Mouse (Mus musculus) myocyte (in vitro differentiated cells): ENCODE measurements around the gene Clip1. TPM values are rescaled to one million over a fixed set of nuclear protein-coding genes. Genes with fewer than 3 reads are reported as not detected.

Experiments
- H3K27me3 ChIP-seq: one replicate; pipeline ENCODE4 v1.6.1; 2011; ENCODE audit not compliant: control insufficient read depth, insufficient read depth, insufficient read length
- H3K36me3 ChIP-seq: one replicate; pipeline ENCODE4 v1.6.1; 2011; ENCODE audit not compliant: control insufficient read depth, insufficient read depth
- H3K4me2 ChIP-seq: one replicate; pipeline ENCODE4 v1.6.1; 2011; ENCODE audit warnings: low read depth, control low read depth
- H3K4me3 ChIP-seq: one replicate; pipeline ENCODE4 v1.5.1; 2011; ENCODE audit warnings: mild to moderate bottlenecking, control low read depth, moderate library complexity
- H3K79me2 ChIP-seq: one replicate; pipeline ENCODE4 v1.6.1; 2011; ENCODE audit not compliant: control insufficient read depth, insufficient read depth
- H3ac ChIP-seq: one replicate; pipeline ENCODE4 v1.6.1; 2011; ENCODE audit not compliant: control insufficient read depth, insufficient read length
- CEBPB ChIP-seq: IDR thresholded peaks from 2 replicates; pipeline ENCODE4 v1.6.1; 2011; ENCODE audit warnings: mild to moderate bottlenecking, moderate library complexity; ENCODE audit not compliant: poor library complexity, insufficient read depth, severe bottlenecking
- E2F4 ChIP-seq: IDR thresholded peaks from one replicate; pipeline ENCODE4 v1.6.1; 2011; ENCODE audit warnings: mild to moderate bottlenecking, control low read depth, moderate library complexity; ENCODE audit not compliant: insufficient read depth
- MAX ChIP-seq: IDR thresholded peaks from one replicate; pipeline ENCODE4 v1.6.1; 2011; ENCODE audit warnings: low read depth, mild to moderate bottlenecking, control low read depth
- MYOD1 ChIP-seq, 3 experiments: IDR thresholded peaks; one replicate each; pipeline ENCODE4 v1.6.1; 2011; ENCODE audit warnings: control low read depth in 2 of 3, low read depth in 2 of 3, mild to moderate bottlenecking in 2 of 3, moderate library complexity in 1 of 3; ENCODE audit not compliant: insufficient read length in 2 of 3, control insufficient read depth in 1 of 3
- MYOG ChIP-seq, 3 experiments: IDR thresholded peaks; one replicate each; pipeline ENCODE4 v1.6.1; 2011; ENCODE audit warnings: control low read depth in 2 of 3, low read depth in 2 of 3, mild to moderate bottlenecking in 2 of 3; ENCODE audit not compliant: insufficient read length in 2 of 3, control insufficient read depth in 1 of 3, insufficient read depth in 1 of 3
- POLR2A ChIP-seq: IDR thresholded peaks from one replicate; pipeline ENCODE4 v1.6.1; 2011; ENCODE audit warnings: low read depth, mild to moderate bottlenecking, control low read depth, moderate library complexity; ENCODE audit not compliant: insufficient read length
- POLR2AphosphoS2 ChIP-seq: IDR thresholded peaks from one replicate; pipeline ENCODE4 v1.6.1; 2011; ENCODE audit warnings: low read depth, control low read depth; ENCODE audit not compliant: insufficient read length
- REST ChIP-seq: IDR thresholded peaks from one replicate; pipeline ENCODE4 v1.6.1; 2011; ENCODE audit warnings: mild to moderate bottlenecking, control low read depth, moderate library complexity; ENCODE audit not compliant: insufficient read depth, insufficient read length
- SRF ChIP-seq: IDR thresholded peaks from one replicate; pipeline ENCODE4 v1.6.1; 2011; ENCODE audit warnings: low read depth; ENCODE audit not compliant: control insufficient read depth, insufficient read length
- TCF12 ChIP-seq: IDR thresholded peaks from one replicate; pipeline ENCODE4 v1.6.1; 2011; ENCODE audit warnings: mild to moderate bottlenecking, control low read depth; ENCODE audit not compliant: poor library complexity, insufficient read depth, severe bottlenecking
- TCF3 ChIP-seq: IDR thresholded peaks from one replicate; pipeline ENCODE4 v1.6.1; 2011; ENCODE audit warnings: low read depth, control low read depth; ENCODE audit not compliant: insufficient read length
- USF1 ChIP-seq: IDR thresholded peaks from one replicate; pipeline ENCODE4 v1.6.1; 2011; ENCODE audit warnings: low read depth, mild to moderate bottlenecking, control low read depth, moderate library complexity
- polyA plus RNA-seq: library from polyadenylated mRNA; unstranded; fragments of >200 nt; fragmentation: generic; extraction: Trizol; gene quantifications from one replicate; pipeline ENCODE4 v1.2.1, GENCODE M21; 2012; ENCODE audit warnings: missing spikeins

The Clip1 gene
- polyA plus RNA-seq, 1 experiment, result 17.5 TPM

- Histone ChIP-seq H3K36me3 (peaks cover 37% of the 10 kb centered on the region), H3K4me3 (no peak overlapping the region), H3K27me3 (no peaks in the 10 kb centered on the region), H3K4me2 (no peak overlapping the region), H3ac (no peak overlapping the region), H3K79me2 (peaks cover 31% of the 10 kb centered on the region)
- TF ChIP-seq TCF12 (no peak), USF1 (no peak), MAX (no peak), REST (no peak), POLR2A (no peak), POLR2AphosphoS2 (no peak), E2F4 (no peak), MYOG (IDR thresholded peaks at IDR 0.05; ENCODE audit: control insufficient read depth in 1 of 3, insufficient read depth in 1 of 3, insufficient read length in 2 of 3, low read depth in 2 of 3) (no peak), SRF (no peak), CEBPB (no peak), TCF3 (no peak), MYOD1 (IDR thresholded peaks at IDR 0.05; ENCODE audit: control insufficient read depth in 1 of 3, insufficient read length in 2 of 3, low read depth in 2 of 3) (no peak)
Measured at GRCm38 (mm10) chr5:123714622-123715021, 30.2 kb upstream of the Clip1 start.

GRCm38 (mm10) chr5:123713782-123714181, 29.4 kb upstream of the Clip1 start:
- Histone ChIP-seq H3K4me3 (no peak overlapping the region), H3ac (no peak overlapping the region), H3K4me2 (no peak overlapping the region), H3K36me3 (peaks cover 44% of the 10 kb centered on the region), H3K79me2 (peaks cover 23% of the 10 kb centered on the region), H3K27me3 (no peaks in the 10 kb centered on the region)
- TF ChIP-seq MYOD1 (IDR thresholded peaks at IDR 0.05; ENCODE audit: control insufficient read depth in 1 of 3, insufficient read length in 2 of 3, low read depth in 2 of 3) (no peak), USF1 (no peak), TCF3 (no peak), TCF12 (no peak), REST (no peak), CEBPB (no peak), MAX (no peak), E2F4 (no peak), MYOG (IDR thresholded peaks at IDR 0.05; ENCODE audit: control insufficient read depth in 1 of 3, insufficient read depth in 1 of 3, insufficient read length in 2 of 3, low read depth in 2 of 3) (no peak), POLR2A (no peak)

- no peak overlapping the region for H3ac ChIP-seq
- TF ChIP-seq E2F4 (no peak), TCF12 (no peak), MAX (no peak)
Measured at GRCm38 (mm10) chr5:123709571-123709970, 25.2 kb upstream of the Clip1 start.

GRCm38 (mm10) chr5:123708598-123708997, 24.2 kb upstream of the Clip1 start:
- H3K36me3 ChIP-seq, result peaks cover 68% of the 10 kb centered on the region
- H3K4me3 ChIP-seq, result no peak overlapping the region
- no peak for TF ChIP-seq REST
- TF ChIP-seq E2F4, result no peak
- TF ChIP-seq USF1, result no peak
- no peak for TF ChIP-seq TCF12
- TF ChIP-seq MYOD1 (IDR thresholded peaks at IDR 0.05; ENCODE audit: control insufficient read depth in 1 of 3, insufficient read length in 2 of 3, low read depth in 2 of 3), result no peak
- TF ChIP-seq CEBPB, result no peak
- TF ChIP-seq MYOG (IDR thresholded peaks at IDR 0.05; ENCODE audit: control insufficient read depth in 1 of 3, insufficient read depth in 1 of 3, insufficient read length in 2 of 3, low read depth in 2 of 3), result no peak
- TF ChIP-seq POLR2A, result no peak
- no peak for TF ChIP-seq POLR2AphosphoS2
- no peak for TF ChIP-seq SRF
- no peak for TF ChIP-seq TCF3
- TF ChIP-seq MAX, result no peak
- no peaks in the 10 kb centered on the region for H3K27me3 ChIP-seq
- no peaks in the 10 kb centered on the region for H3K79me2 ChIP-seq
- H3K4me2 ChIP-seq, result no peak overlapping the region
- no peak overlapping the region for H3ac ChIP-seq

More at GRCm38 (mm10) chr5:123709571-123709970, 25.2 kb upstream of the Clip1 start:
- Histone ChIP-seq H3K4me2 (no peak overlapping the region), H3K4me3 (no peak overlapping the region), H3K27me3 (no peaks in the 10 kb centered on the region), H3K36me3 (peaks cover 71% of the 10 kb centered on the region), H3K79me2 (no peaks in the 10 kb centered on the region)

- H3K4me3 ChIP-seq, result no peak overlapping the region
- TF ChIP-seq MAX (no peak), CEBPB (no peak), REST (no peak), USF1 (no peak), POLR2A (no peak), POLR2AphosphoS2 (no peak)
- peaks cover 40% of the 10 kb centered on the region for H3K36me3 ChIP-seq
- H3K79me2 ChIP-seq, result no peaks in the 10 kb centered on the region
- no peak overlapping the region for H3K4me2 ChIP-seq
- H3K27me3 ChIP-seq, result no peaks in the 10 kb centered on the region
- H3ac ChIP-seq, result no peak overlapping the region
Measured at GRCm38 (mm10) chr5:123700625-123701024, 16.2 kb upstream of the Clip1 start.
